Mouse (Mus musculus) kidney, adult 18-20 months (tissue): ENCODE measurements around the gene Nemf.

ENCODE experiments used
- DNase-seq: peaks from one replicate; pipeline ENCODE4 v3.0.0; 2021

Nemf gene

GRCm38 (mm10) chr12:69300391-69300790 is 56.6 kb downstream of the Nemf start:
- DNase-seq = no peak

- no peak for DNase-seq
These were observed 57.1 kb downstream of the Nemf start for GRCm38 (mm10) chr12:69299831-69300230.

- DNase-seq = peak; percentile 73
These were observed 57.7 kb downstream of the Nemf start for GRCm38 (mm10) chr12:69299231-69299630.

DNA sequence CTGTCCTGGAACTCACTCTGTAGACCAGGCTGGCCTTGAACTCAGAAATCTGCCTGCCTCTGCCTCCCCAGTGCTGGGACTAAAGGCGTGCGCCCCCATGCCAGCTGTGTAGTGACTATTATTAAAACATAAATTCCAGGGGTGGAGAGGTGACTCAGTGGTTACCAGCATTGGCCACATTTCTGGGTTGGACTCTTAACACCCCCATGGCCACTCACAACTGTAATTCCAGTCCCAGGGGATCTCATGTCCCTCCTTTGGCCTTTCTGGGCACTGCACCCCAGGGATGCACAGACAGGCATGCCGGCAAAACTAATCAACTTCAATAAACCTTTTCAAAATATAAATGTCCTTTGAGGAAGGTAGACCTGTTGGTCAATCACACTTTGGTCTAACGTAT is 58.7 kb downstream of the Nemf start:
- no peak for DNase-seq

DNA sequence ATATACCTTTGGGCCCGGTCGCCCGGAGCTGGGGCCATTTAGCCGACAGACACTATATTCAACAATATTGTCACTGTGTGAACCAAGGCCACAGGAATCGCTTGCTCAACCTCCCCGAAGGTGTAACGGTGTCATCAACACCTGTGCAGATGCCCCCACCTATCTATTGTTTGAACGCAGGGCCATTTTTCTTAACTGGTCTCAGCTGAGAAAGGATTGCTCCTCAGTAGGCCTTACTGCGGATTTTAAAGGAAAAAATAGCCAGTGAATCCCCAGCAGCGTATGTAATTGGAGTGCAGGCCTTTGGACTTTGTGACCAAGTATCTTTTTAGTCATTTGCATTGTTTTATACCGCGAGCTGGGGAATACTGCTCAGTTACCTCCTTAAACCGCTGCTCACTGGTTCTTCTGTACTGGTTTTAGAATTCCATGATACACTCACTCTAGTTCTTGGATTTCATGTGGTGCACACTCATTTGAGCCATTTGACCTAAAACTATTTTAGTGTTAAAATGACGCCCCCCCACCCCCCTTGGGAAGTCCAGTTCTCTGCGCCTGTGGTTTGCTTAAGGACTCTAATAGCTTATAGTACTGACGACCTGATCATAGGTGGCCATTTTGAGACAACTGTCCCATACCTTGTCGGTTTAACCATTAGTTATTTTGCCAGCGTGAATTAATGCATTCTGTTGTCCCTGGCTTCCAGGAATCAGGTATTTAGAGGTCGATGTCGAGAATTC is 59.4 kb downstream of the Nemf start:
- DNase-seq = no peak

DNA sequence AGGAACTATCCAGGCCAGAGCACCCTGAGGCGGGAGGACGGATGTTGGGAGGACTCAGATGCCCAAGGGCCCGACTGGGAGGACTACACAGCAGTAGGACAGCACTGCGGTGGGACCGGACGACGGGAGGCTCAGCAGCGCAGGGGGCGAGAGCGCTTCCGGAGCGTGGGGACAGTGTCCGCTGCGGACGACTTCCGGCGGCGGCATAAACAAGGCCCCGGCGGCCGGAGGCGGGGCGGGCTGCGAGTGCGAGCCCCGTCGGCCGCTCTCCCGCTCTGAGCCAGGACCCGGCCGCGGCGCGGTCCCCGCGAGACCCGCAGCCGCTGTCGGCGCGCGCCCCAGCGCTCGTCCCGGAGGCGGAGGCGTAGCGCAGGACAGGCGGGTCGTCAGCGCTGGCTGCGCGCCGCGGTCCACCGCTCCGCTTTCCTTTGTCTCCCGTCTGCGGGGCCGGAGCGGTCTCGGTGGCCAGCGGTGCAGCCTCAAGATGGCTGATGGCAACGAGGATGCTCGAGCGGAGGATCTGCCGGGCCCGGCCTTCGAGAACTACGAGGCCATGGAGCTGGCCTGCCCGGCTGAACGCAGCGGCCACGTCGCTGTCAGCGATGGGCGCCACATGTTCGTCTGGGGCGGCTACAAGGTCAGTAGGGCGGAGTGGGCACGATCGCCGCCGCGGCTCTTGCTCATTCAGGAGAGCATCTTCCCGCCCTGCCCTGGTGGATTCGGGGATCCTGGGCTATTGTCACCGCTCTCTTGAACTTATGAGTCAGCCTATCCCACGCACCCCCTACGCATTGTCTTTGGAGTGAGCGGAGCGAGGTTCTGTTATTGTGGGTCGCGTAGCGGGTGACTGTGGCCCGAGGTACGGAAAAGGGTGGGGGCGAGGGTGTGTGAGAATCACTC is 60.2 kb downstream of the Nemf start, which contains the start of gene Klhdc2:
TSS of gene Klhdc2 (plus strand) at position 171 of the 900 bp plus-strand sequence.
- DNase-seq = peak; percentile 89

DNA sequence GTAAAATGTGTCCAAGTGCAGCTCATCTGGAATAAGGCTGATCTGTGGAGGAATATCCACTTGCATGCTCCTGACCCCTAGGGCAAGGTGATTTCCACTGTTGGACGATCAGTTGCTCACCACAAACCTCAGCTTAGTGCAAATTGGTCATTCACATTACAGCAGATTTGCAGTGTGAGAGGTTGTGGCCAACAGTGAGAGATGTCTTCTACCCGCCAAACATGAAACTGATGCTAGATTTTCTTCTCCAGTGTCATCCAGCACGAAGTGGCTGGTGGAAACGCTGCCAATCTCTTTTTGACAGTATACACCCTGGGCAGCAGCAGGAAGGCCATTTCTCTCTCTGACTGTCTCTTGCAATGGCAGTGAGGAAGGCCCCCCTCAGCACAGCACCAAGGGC is 61.3 kb downstream of the Nemf start:
- peak; percentile 16 for DNase-seq

GRCm38 (mm10) chr12:69294936-69295335 is 62.0 kb downstream of the Nemf start:
- no peak for DNase-seq

DNA sequence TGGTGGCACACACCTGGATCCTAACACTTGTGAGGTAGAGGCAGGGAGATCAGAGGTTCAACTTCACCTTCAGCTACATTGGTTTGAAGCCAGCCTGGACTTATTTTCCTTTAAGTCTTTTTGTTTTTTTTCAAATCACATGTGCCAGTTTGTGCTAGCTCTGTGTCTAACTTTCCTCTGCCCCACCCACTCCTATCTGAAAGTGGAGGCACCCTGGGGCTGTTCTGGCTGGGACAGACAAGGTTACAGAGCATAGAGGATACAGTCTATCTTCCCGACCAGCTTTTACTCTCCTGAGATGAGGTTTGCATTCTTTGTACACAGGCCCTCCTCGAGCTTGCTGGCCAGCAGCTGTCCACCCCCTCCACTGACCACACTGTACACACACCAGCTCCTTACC is 63.1 kb downstream of the Nemf start:
- DNase-seq = no peak

- no peak for DNase-seq
These were observed 64.6 kb downstream of the Nemf start for GRCm38 (mm10) chr12:69292401-69292800.

DNA sequence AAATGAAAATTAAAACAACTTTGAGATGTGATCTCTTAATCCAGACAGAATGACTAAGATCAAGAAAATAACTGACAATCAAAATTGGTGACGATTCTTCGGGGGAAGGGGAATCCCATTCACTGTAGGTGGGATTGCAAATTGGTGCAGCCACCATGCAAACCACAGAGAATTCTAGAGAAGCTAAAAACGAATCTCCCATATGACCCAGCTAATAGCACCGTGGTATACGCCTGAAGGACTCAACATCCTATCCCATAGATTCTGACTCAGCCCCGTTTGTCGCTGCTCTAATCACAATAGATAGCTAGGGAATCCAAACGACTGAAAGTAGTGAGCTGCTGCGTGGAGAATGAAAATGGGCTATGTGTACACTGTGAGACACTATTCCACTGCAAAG is 68.3 kb downstream of the Nemf start:
- no peak for DNase-seq

DNA sequence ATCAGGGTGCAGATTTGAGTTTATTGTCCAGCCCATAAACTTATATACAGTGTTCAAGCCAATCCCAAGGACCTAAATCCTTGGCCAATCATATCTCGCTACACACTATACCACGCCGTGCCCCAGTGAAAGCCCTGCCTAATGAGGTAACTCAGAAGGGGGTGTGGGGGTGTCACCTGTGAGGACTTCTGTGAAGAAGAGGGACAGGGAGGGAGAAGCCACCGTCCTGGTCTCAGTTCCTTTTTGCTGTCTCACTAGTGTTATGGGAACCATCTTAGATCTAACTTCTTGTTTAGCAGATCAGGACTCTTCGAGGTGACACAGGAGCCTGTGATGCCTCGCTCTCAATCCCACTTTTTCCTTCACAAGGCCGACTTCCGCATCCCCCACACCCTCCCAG is 69.4 kb downstream of the Nemf start:
- DNase-seq = no peak

DNA sequence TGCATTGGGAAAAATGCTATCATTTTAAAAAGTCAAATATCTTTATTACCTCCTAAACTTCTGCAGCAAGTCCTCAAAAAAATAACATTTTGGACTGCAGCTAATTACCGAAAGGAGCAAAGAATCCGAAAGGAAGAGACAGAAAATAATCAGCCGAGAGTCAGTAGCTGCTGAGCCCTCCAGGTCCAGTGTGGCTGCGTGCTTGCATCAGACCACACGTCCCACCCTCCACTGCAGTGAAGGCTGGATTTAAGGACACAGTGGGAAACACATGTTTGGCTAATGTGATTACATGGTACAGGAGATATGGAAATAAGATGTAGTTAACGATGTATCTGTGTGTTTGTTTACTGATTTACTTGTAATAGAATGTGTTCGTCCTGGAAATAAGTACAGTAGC is 73.8 kb downstream of the Nemf start:
- no peak for DNase-seq

DNA sequence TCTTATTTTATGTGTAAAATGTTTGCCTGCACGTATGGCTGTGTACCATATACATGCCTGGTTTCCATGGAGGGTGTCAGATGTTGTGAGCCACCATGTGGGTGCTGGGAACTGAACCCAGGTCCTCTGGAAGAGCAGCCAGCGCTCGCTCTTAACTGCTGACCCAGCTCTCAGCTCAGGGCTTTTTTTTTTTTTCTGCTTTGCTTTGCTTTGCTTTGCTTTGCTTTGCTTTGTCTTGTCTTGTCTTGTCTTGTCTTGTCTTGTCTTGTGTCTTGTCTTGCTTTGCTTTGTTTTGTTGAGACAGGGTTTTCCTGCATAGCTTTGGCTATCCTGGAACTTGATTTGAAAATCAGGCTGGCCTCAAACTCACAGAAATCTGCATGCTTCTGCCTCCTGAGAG is 76.0 kb downstream of the Nemf start:
- no peak for DNase-seq

GRCm38 (mm10) chr12:69279931-69280469 is 77.0 kb downstream of the Nemf start:
- no peak for DNase-seq

DNA sequence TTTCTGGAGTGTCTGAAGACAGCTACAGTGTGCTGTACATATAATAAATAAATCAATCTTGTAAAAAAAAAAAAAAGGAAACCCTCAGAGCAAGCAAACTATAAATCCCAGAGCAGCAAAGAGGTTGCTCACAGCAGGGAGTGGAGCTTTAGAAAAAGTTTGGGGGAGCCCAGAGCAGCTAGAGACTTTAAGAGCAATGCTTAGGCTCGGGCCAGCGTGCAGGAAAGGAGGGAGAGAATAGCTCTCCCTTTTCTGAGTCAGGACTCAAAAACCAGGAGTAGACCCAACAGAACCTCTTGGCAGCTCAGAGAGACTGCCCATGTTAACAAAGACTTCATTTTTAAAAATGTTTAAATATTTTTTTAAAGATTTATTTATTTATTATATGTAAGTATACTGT is 88.0 kb downstream of the Nemf start:
- no peak for DNase-seq

DNA sequence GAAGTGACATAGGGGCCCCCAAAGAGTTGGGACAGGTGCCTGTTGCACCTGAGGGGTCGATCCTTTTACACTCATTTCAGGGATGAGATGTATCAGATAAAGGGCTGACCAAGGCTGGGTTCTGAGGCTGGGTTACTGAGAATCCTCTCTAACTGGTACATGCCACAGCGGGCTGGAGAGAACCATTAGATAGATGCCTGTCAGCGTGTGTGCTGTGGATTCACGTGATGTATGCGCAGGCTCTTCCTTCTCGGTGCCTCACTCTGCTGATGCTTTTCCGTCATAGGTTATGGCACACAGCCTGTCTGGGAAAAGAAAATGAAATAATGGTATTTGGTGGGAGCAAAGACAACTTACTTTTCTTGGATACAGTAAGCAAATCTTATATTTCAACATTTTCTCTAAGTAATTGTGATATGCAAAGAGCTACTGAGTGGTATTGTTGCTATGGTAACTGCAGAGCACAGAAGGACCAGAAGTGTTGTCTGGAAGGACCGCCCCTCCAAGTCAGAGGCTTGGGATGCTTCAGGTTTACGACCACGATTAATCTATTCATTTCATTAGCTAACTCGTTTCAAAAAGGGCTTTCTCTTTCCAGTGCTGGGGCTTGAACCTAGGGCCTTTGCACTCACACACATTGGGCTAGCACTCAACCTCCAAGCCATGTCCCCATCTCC is 88.9 kb downstream of the Nemf start:
- DNase-seq = no peak

DNA sequence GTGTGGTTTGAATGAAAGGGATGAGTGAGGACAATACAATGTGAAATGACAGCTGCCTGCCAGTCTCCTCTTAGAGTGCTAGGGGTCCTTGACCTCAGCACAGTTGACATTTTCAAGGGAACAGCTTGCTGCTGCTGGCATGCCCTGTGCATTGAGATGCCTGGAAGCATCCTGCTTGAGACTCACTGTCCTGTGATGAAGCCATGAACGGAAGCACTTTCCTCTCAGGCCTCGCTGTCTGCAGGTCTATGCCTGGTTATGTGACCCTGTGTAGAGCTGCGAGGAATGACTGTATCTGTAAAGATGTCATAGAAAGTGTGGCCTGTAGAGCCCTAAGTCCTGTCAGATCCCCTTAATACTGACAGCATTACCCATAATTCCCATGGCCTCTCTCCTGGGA is 91.9 kb downstream of the Nemf start:
- DNase-seq = no peak

DNA sequence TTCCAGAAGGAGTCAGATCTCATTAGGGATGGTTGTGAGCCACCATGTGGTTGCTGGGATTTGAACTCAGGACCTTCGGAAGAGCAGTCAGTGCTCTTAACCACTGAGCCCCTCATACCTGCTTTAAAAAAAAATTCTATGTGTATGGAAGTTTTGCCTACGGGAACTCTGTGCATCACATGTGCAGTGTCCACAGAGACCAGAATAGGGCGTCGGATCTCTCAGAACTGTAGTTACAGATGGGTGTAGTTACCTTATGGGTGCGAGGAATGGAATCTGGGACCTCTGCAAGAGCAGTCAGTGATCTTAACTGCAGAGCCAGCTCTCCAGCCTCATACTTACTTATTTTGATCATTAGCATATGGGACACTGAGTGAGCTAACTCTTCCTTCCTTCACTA is 94.7 kb downstream of the Nemf start:
- no peak for DNase-seq
